Mouse (Mus musculus): Measurements from ENCODE around the gene Ly86. TPM values are rescaled to one million over a fixed set of nuclear protein-coding genes. Genes with fewer than 3 reads are reported as not detected.

Ly86 gene
- polyA plus RNA-seq, 1 experiment from 2014 or later = 16.0 TPM

GRCm38 (mm10) chr13:37403708-37404107 is 58.7 kb downstream of the Ly86 start:
- Histone ChIP-seq H3K27me3 (ENCODE audit: control insufficient read depth, insufficient read depth, low read depth, low read length) (no peaks in the 10 kb centered on the region), H3K9ac (ENCODE audit: low read length) (no peak overlapping the region), H3K4me2 (ENCODE audit: low read depth, low read length) (no peak overlapping the region), H3K27ac (ENCODE audit: low read length) (no peak overlapping the region), H3K36me3 (ENCODE audit: control insufficient read depth, insufficient read depth, low read length) (no peaks in the 10 kb centered on the region), H3K9me3 (ENCODE audit: control insufficient read depth, low read length) (no peaks in the 10 kb centered on the region), H3K4me3 (ENCODE audit: low read length) (no peak overlapping the region), H3K4me1 (replicated peaks; ENCODE audit: control insufficient read depth, insufficient read depth, low read length) (no peaks in the 10 kb centered on the region)
- WGBS = 84% methylated on average over 2 of the region's 2 CpGs
- ATAC-seq (ENCODE audit: low read depth) = no peak

DNA sequence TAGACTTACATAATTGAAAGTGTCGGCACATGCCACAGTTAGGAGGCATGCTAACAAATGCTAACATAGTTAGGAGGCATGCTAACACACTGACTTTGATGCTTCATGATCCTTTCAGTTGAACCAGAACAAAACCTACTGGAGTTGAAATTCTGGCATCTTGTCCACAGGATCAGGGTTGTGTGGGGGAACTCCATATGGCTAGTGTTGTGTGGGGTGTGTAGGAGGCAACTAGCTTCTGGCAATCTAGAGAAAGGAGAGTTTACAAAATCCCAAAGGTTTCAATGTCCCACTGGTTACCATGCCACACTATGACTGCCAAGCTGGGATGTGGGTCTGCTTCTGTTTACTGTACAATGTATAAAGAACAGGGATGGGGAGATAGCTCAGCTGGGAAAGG is 70.7 kb downstream of the Ly86 start:
- H3K27ac ChIP-seq (ENCODE audit: low read length) = no peak overlapping the region
- no peak overlapping the region for H3K9ac ChIP-seq (ENCODE audit: low read length)
- WGBS = 97% methylated on average over 1 of the region's 1 CpGs
- H3K9me3 ChIP-seq (ENCODE audit: control insufficient read depth, low read length) = no peaks in the 10 kb centered on the region
- no peaks in the 10 kb centered on the region for H3K27me3 ChIP-seq (ENCODE audit: control insufficient read depth, insufficient read depth, low read depth, low read length)
- ATAC-seq (ENCODE audit: low read depth) = no peak
- H3K4me2 ChIP-seq (ENCODE audit: low read depth, low read length) = no peak overlapping the region
- no peaks in the 10 kb centered on the region for H3K4me1 ChIP-seq (replicated peaks; ENCODE audit: control insufficient read depth, insufficient read depth, low read length)
- no peak overlapping the region for H3K4me3 ChIP-seq (ENCODE audit: low read length)
- H3K36me3 ChIP-seq (ENCODE audit: control insufficient read depth, insufficient read depth, low read length) = no peaks in the 10 kb centered on the region

DNA sequence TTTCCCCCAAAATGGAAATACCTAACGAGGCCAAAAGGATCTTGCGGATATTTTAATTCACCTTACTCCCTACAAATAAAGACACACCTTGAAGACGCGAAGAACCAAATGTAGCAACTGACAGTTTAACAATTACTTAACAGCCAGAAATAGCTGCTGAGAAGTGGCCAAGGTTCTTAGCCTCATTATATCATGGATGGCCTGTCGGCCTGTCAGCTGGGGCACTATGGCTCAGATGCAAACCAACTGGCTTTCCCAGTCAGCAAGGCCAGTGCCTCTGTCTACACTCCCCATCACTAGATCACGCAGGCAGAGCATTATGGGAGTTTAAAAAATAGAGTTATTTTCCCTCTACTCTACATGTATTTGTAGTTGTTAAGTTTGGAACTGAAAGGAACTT is 78.4 kb downstream of the Ly86 start:
- 84% methylated on average over 6 of the region's 6 CpGs for WGBS
- Histone ChIP-seq H3K9ac (ENCODE audit: low read length) (no peak overlapping the region), H3K4me1 (replicated peaks; ENCODE audit: control insufficient read depth, insufficient read depth, low read length) (no peaks in the 10 kb centered on the region), H3K9me3 (ENCODE audit: control insufficient read depth, low read length) (no peaks in the 10 kb centered on the region), H3K27ac (ENCODE audit: low read length) (no peak overlapping the region), H3K27me3 (ENCODE audit: control insufficient read depth, insufficient read depth, low read depth, low read length) (no peaks in the 10 kb centered on the region), H3K4me3 (ENCODE audit: low read length) (no peak overlapping the region), H3K36me3 (ENCODE audit: control insufficient read depth, insufficient read depth, low read length) (no peaks in the 10 kb centered on the region), H3K4me2 (ENCODE audit: low read depth, low read length) (no peak overlapping the region)
- no peak for ATAC-seq (ENCODE audit: low read depth)

DNA sequence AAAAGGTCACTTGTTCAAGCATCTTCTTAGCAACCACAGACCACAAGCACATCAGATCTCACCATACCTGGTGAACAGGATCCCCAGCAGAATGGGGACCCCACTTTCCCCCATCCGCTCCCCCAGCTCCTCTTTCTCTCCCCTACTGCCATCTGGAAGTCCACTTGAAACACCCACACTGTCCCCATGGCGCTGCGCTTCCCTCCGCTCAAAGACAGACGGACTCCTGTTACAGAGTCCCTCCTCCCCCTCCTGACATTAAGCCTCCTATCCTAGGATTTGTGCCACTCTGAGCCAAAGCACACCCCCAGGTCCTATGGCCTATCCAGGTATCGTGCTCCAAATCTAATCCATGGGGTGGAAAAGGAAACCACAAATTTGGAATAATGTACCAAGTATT is 79.9 kb downstream of the Ly86 start:
- Histone ChIP-seq H3K4me2 (ENCODE audit: low read depth, low read length) (no peak overlapping the region), H3K27me3 (ENCODE audit: control insufficient read depth, insufficient read depth, low read depth, low read length) (no peaks in the 10 kb centered on the region), H3K36me3 (ENCODE audit: control insufficient read depth, insufficient read depth, low read length) (no peaks in the 10 kb centered on the region), H3K27ac (ENCODE audit: low read length) (no peak overlapping the region), H3K9me3 (ENCODE audit: control insufficient read depth, low read length) (no peaks in the 10 kb centered on the region), H3K9ac (ENCODE audit: low read length) (no peak overlapping the region), H3K4me3 (ENCODE audit: low read length) (no peak overlapping the region), H3K4me1 (replicated peaks; ENCODE audit: control insufficient read depth, insufficient read depth, low read length) (no peaks in the 10 kb centered on the region)
- 94% methylated on average over 6 of the region's 6 CpGs for WGBS
- ATAC-seq (ENCODE audit: low read depth) = no peak

GRCm38 (mm10) chr13:37425406-37425805 is 80.4 kb downstream of the Ly86 start:
- WGBS = 75% methylated on average over 3 of the region's 3 CpGs
- no peaks in the 10 kb centered on the region for H3K27me3 ChIP-seq (ENCODE audit: control insufficient read depth, insufficient read depth, low read depth, low read length)
- no peaks in the 10 kb centered on the region for H3K4me1 ChIP-seq (replicated peaks; ENCODE audit: control insufficient read depth, insufficient read depth, low read length)
- H3K4me3 ChIP-seq (ENCODE audit: low read length) = no peak overlapping the region
- no peaks in the 10 kb centered on the region for H3K9me3 ChIP-seq (ENCODE audit: control insufficient read depth, low read length)
- no peaks in the 10 kb centered on the region for H3K36me3 ChIP-seq (ENCODE audit: control insufficient read depth, insufficient read depth, low read length)
- H3K9ac ChIP-seq (ENCODE audit: low read length) = no peak overlapping the region
- H3K4me2 ChIP-seq (ENCODE audit: low read depth, low read length) = no peak overlapping the region
- no peak for ATAC-seq (ENCODE audit: low read depth)
- no peak overlapping the region for H3K27ac ChIP-seq (ENCODE audit: low read length)

DNA sequence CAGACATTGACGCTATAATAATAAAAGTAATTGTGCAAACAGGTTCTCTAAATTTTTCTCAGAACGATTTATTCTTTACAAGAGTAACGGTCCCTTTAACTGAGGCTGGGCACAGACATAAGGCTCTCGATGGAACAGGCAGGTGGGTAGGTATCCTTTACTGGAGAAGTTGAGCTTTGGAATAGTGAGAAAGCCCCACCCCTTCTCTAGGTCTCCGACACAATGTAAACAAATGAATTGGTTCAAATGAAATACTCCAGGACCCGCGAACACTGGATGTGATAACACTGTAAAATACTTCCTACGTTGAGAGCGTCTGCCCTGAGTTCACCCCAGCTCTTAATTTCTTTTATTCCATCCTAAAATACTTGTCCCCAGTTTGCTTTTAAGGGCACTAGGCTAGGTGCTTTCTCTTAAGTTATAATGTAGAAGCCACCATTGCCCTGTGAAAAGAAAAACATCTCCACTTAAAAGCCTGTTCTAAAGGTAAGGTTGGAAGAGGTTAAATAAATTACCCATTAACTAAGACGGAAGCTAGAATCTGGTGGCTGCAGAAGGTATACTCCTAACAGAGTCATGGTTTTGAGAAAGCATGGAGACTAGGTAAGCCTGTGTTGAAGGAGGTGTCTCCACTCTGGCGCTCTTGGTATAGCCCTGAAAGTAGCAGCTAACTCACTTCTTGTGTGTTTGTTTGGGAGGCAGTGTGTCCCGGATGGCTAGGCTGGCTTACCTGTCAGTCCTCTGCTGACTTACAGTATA is 81.7 kb downstream of the Ly86 start:
- Histone ChIP-seq H3K27me3 (ENCODE audit: control insufficient read depth, insufficient read depth, low read depth, low read length) (no peaks in the 10 kb centered on the region), H3K36me3 (ENCODE audit: control insufficient read depth, insufficient read depth, low read length) (no peaks in the 10 kb centered on the region), H3K4me2 (ENCODE audit: low read depth, low read length) (peak overlapping the region; percentile 12; the same call in 1 of the 2 replicates), H3K9ac (ENCODE audit: low read length) (no peak overlapping the region), H3K9me3 (ENCODE audit: control insufficient read depth, low read length) (no peaks in the 10 kb centered on the region), H3K27ac (ENCODE audit: low read length) (no peak overlapping the region), H3K4me3 (ENCODE audit: low read length) (no peak overlapping the region), H3K4me1 (replicated peaks; ENCODE audit: control insufficient read depth, insufficient read depth, low read length) (no peaks in the 10 kb centered on the region)
- ATAC-seq (ENCODE audit: low read depth) = peak; percentile 54
- 42% methylated on average over 12 of the region's 12 CpGs for WGBS

DNA sequence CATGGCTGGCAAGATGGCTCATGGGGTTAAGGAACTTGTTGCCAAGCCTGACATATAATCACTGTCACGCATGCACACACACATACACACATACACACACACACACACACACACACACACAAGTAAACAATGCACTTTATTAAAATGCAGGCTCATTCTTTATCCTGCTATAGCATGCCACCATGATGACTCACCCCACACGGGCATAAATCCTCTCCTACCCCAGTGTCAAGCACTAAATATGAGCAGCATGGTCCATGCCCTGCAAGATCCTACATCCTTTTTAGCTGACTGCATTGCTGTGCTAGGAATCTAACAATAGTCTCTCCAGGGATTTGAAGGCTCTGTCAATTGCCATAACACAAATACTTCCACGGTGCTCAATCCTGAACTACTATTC is 83.5 kb downstream of the Ly86 start:
- Histone ChIP-seq H3K36me3 (ENCODE audit: control insufficient read depth, insufficient read depth, low read length) (no peaks in the 10 kb centered on the region), H3K27ac (ENCODE audit: low read length) (no peak overlapping the region), H3K27me3 (ENCODE audit: control insufficient read depth, insufficient read depth, low read depth, low read length) (no peaks in the 10 kb centered on the region), H3K4me1 (replicated peaks; ENCODE audit: control insufficient read depth, insufficient read depth, low read length) (0 out of 2 replicates have a peak, but pooled peaks cover 3% of the 10 kb centered on the region), H3K9ac (ENCODE audit: low read length) (no peak overlapping the region), H3K9me3 (ENCODE audit: control insufficient read depth, low read length) (no peaks in the 10 kb centered on the region), H3K4me3 (ENCODE audit: low read length) (no peak overlapping the region), H3K4me2 (ENCODE audit: low read depth, low read length) (no peak overlapping the region)
- WGBS = 71% methylated on average over 3 of the region's 3 CpGs
- no peak for ATAC-seq (ENCODE audit: low read depth)

GRCm38 (mm10) chr13:37429661-37430271 is 84.8 kb downstream of the Ly86 start:
- Histone ChIP-seq H3K27ac (ENCODE audit: low read length) (no peak overlapping the region), H3K36me3 (ENCODE audit: control insufficient read depth, insufficient read depth, low read length) (no peaks in the 10 kb centered on the region), H3K4me3 (ENCODE audit: low read length) (no peak overlapping the region), H3K9ac (ENCODE audit: low read length) (no peak overlapping the region), H3K9me3 (ENCODE audit: control insufficient read depth, low read length) (no peaks in the 10 kb centered on the region), H3K4me2 (ENCODE audit: low read depth, low read length) (no peak overlapping the region), H3K4me1 (replicated peaks; ENCODE audit: control insufficient read depth, insufficient read depth, low read length) (peaks cover 7% of the 10 kb centered on the region; the same call in 1 of the 2 replicates), H3K27me3 (ENCODE audit: control insufficient read depth, insufficient read depth, low read depth, low read length) (no peaks in the 10 kb centered on the region)
- 71% methylated on average over 8 of the region's 8 CpGs for WGBS
- ATAC-seq (ENCODE audit: low read depth) = no peak

- no peaks in the 10 kb centered on the region for H3K9me3 ChIP-seq (ENCODE audit: control insufficient read depth, low read length)
- H3K9ac ChIP-seq (ENCODE audit: low read length) = no peak overlapping the region
- no peak overlapping the region for H3K4me3 ChIP-seq (ENCODE audit: low read length)
- H3K27me3 ChIP-seq (ENCODE audit: control insufficient read depth, insufficient read depth, low read depth, low read length) = no peaks in the 10 kb centered on the region
- no peaks in the 10 kb centered on the region for H3K36me3 ChIP-seq (ENCODE audit: control insufficient read depth, insufficient read depth, low read length)
- H3K4me1 ChIP-seq (replicated peaks; ENCODE audit: control insufficient read depth, insufficient read depth, low read length) = peaks cover 12% of the 10 kb centered on the region; the same call in 1 of the 2 replicates
- ATAC-seq (ENCODE audit: low read depth) = no peak
- H3K27ac ChIP-seq (ENCODE audit: low read length) = no peak overlapping the region
- no peak overlapping the region for H3K4me2 ChIP-seq (ENCODE audit: low read depth, low read length)
- 90% methylated on average over 2 of the region's 2 CpGs for WGBS
Measured at GRCm38 (mm10) chr13:37431707-37432106, 86.7 kb downstream of the Ly86 start.
